Mouse (Mus musculus) megakaryocyte progenitor cell, adult 5-6 weeks (primary cell): ENCODE results near the gene Tspan5. TPM values are rescaled to one million over a fixed set of nuclear protein-coding genes. Genes with fewer than 3 reads are reported as not detected.

ENCODE experiments used
- ATAC-seq: replicated peaks from 2 replicates; pipeline ENCODE4 v1.8.0; 2016; ENCODE audit warnings: mild to moderate bottlenecking, moderate TSS enrichment, inconsistent platforms; ENCODE audit not compliant: poor library complexity
- total RNA-seq, 2 experiments: library from RNA; stranded (forward) in 1 of 2; stranded (reverse) in 1 of 2; fragments of 157-497, 149-512 nt in 1 of 2; fragments of 200-1000 nt in 1 of 2; gene quantifications; 2 replicates each; pipeline versions ENCODE4 v1.2.3 to v1.2.4; 2015 to 2017

Gene Tspan5
- total RNA-seq, 2 experiments from 2014 or later, result 26.5 to 40.5 TPM

- ATAC-seq, result no peak
Measured at GRCm38 (mm10) chr3:138917016-138917415, 175.0 kb downstream of the Tspan5 start.

GRCm38 (mm10) chr3:138918241-138918640, 176.2 kb downstream of the Tspan5 start:
- ATAC-seq, result no peak

- no peak for ATAC-seq
Measured at GRCm38 (mm10) chr3:138926161-138926560, 184.2 kb downstream of the Tspan5 start.

- no peak for ATAC-seq
Measured at GRCm38 (mm10) chr3:138927437-138927836, 185.4 kb downstream of the Tspan5 start.

GRCm38 (mm10) chr3:138936780-138937179, 194.8 kb downstream of the Tspan5 start:
- ATAC-seq, result no peak

GRCm38 (mm10) chr3:138937241-138937640, 195.2 kb downstream of the Tspan5 start:
- no peak for ATAC-seq

GRCm38 (mm10) chr3:138941604-138942003, 199.6 kb downstream of the Tspan5 start:
- ATAC-seq, result no peak

- ATAC-seq, result no peak
Measured at GRCm38 (mm10) chr3:138945516-138945915, 203.5 kb downstream of the Tspan5 start.

GRCm38 (mm10) chr3:138949081-138949480, 207.1 kb downstream of the Tspan5 start:
- no peak for ATAC-seq

- no peak for ATAC-seq
Measured at GRCm38 (mm10) chr3:138955220-138955619, 213.2 kb downstream of the Tspan5 start.

Other genes with a start within 250 kb of the Tspan5 start
- 424 and 430 TPM in 2 replicates for gene Eif4e, start 216.0 kb upstream of the Tspan5 start, total RNA-seq (2015)
- gene Eif4e, start 216.0 kb upstream of the Tspan5 start, total RNA-seq (2017), result 161 and 224 TPM in 2 replicates